Mouse (Mus musculus) midbrain, embryonic 14.5 days (tissue): Measurements from ENCODE around the gene Ccdc187. TPM values are rescaled to one million over a fixed set of nuclear protein-coding genes. Genes with fewer than 3 reads are reported as not detected.

Experiments used
- ATAC-seq: fragments of 200-750 bp; cut with Nextera tagmentation; 2 replicates; pipeline ENCODE4 v1.8.0; 2017; ENCODE audit warnings: moderate number of reproducible peaks, moderate library complexity; ENCODE audit not compliant: low FRiP score, low TSS enrichment
- DNase-seq: peaks from one replicate; pipeline ENCODE4 v3.0.0-alpha.2; 2015
- H3K27ac ChIP-seq: fragments of 300-500 bp; sonication (generic); replicated peaks from 2 replicates; pipeline ENCODE4 v1.5.1; 2014; ENCODE audit warnings: mild to moderate bottlenecking, low read depth, low read length, moderate library complexity
- H3K27me3 ChIP-seq: fragments of 300-500 bp; sonication (generic); 2 replicates; pipeline ENCODE4 v1.6.1; 2014; ENCODE audit warnings: low read length, control low read depth, mixed read lengths; ENCODE audit not compliant: control insufficient read depth, insufficient read depth
- H3K36me3 ChIP-seq: fragments of 300-500 bp; sonication (generic); 2 replicates; pipeline ENCODE4 v1.6.1; 2014; ENCODE audit warnings: low read length, control low read depth; ENCODE audit not compliant: control insufficient read depth, insufficient read depth
- H3K4me1 ChIP-seq: fragments of 300-500 bp; sonication (generic); 2 replicates; pipeline ENCODE4 v1.6.1; 2014; ENCODE audit warnings: mild to moderate bottlenecking, antibody characterized with exemption, low read length, control low read depth; ENCODE audit not compliant: control insufficient read depth, insufficient read depth
- H3K4me2 ChIP-seq: fragments of 300-500 bp; sonication (generic); 2 replicates; pipeline ENCODE4 v1.6.1; 2014; ENCODE audit warnings: mild to moderate bottlenecking, low read length, moderate library complexity
- H3K4me3 ChIP-seq: fragments of 300-500 bp; sonication (generic); replicated peaks from 2 replicates; pipeline ENCODE4 v1.5.1; 2014; ENCODE audit warnings: low read depth, low read length
- H3K9ac ChIP-seq: fragments of 300-500 bp; sonication (generic); replicated peaks from 2 replicates; pipeline ENCODE4 v1.6.1; 2014; ENCODE audit warnings: mild to moderate bottlenecking, low read length, moderate library complexity
- H3K9me3 ChIP-seq: fragments of 300-500 bp; sonication (generic); 2 replicates; pipeline ENCODE4 v1.6.1; 2016; ENCODE audit warnings: low read length, control low read depth, mixed read lengths; ENCODE audit not compliant: control insufficient read depth
- WGBS: fragments of 180-500 bp; shearing (Covaris S2); extraction: QIAGEN DNeasy Blood & Tissue Kit; methylation state at CpG from one replicate; pipeline ENCODE4 v1.1.7; 2014; 5-methylcytosine and 5-hydroxymethylcytosine counted together
- polyA plus RNA-seq: library from polyadenylated mRNA; unstranded; fragments of >200 nt; fragmentation: Nextera tagmentation; extraction: Ambion mirVana; gene quantifications from 2 replicates; pipeline ENCODE4 v1.2.1, GENCODE M21; 2014

Gene Ccdc187
- polyA plus RNA-seq, 1 experiment from 2014 or later: 0.20 TPM

DNA sequence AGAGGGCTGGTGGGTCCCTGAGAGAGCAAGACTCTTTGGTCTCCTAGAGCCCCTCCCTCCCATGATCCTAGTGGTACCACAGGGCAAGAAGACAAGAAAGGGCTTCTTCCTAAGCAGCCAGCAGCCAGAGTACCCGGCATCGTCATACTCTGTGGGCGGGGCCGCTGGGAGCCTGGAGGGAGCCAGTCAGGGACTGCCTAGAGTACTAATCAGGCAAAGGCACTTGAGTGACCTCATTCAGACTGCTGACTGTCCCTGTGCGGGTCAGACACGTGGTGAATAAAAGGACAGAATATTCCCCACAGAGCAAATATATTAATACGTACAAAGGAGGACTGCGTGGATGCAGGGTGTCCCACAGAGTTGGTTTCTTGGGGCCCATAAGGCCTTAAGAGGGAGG lies 35.0 kb upstream of the Ccdc187 start:
- no peak overlapping the region for H3K9ac ChIP-seq
- ATAC-seq: no peak
- no peaks in the 10 kb centered on the region for H3K9me3 ChIP-seq
- H3K27ac ChIP-seq: 0 out of 2 replicates have a peak overlapping the region, but pooled peaks have one; percentile 16
- no peaks in the 10 kb centered on the region for H3K27me3 ChIP-seq
- no peaks in the 10 kb centered on the region for H3K4me1 ChIP-seq
- no peak overlapping the region for H3K4me3 ChIP-seq
- 53% methylated on average over 8 of the region's 8 CpGs for WGBS
- no peak overlapping the region for H3K4me2 ChIP-seq
- DNase-seq: peak; percentile 25
- peaks cover 82% of the 10 kb centered on the region for H3K36me3 ChIP-seq

DNA sequence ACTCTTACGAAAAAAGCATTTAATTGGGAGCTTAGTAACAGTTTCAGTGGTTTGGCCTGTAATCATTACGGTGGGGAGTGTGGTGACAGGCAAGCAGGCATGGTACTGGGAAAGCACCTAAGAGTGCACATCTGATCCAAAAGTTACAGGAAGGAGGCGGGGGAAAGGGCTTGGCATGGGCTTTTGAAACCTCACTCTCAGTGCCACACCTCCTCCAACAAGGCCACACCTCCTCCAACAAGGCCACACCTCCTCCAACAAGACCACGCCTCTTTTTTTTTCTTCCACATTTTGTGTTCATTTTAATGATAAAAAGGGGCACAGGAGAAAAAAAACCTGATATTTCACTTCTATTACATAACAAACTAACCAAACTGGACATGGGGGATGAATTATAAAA lies 33.5 kb upstream of the Ccdc187 start:
- DNase-seq: no peak
- H3K4me3 ChIP-seq: no peak overlapping the region
- no peaks in the 10 kb centered on the region for H3K4me1 ChIP-seq
- H3K9ac ChIP-seq: no peak overlapping the region
- H3K27me3 ChIP-seq: no peaks in the 10 kb centered on the region
- WGBS: 90% methylated on average over 4 of the region's 4 CpGs
- no peak overlapping the region for H3K27ac ChIP-seq
- ATAC-seq: no peak
- H3K36me3 ChIP-seq: peaks cover 95% of the 10 kb centered on the region
- H3K4me2 ChIP-seq: no peak overlapping the region
- H3K9me3 ChIP-seq: no peaks in the 10 kb centered on the region

DNA sequence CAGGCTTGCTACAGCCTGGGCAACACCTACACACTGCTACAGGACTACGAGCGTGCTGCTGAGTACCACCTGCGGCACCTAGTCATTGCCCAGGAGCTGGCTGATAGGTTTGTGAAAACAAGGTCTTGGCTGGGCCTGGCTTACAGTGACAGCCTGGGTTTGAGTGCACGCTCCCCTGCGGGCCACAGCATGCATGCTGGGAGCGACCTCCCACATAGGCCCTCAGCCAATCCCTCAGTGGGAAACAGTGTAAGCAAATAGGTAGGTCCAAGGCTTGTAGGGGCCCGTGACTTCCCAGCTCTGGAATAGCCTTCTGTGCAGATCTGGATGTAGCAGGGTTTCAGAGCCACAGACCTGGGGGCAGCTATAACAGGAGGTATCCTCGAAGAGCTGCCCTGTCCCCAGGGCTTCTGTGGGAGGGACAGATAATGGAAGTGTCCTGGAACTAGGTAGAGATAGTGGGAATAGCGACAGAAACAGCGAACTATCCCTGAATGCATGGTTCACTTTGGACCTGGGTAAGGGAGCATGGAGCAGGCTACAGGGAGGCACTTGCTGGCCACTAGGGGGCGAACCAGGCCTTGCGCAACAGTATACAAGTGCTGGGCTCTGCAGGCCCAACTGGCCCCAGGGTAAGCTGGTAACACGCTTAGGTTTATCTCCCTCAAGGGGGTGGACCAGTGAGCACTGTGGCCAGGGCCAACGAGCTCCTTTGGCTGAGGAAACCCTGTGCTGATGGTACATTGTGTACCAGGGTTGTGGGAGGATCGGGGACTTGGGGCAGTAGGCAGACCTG lies 31.2 kb upstream of the Ccdc187 start:
- Histone ChIP-seq H3K9ac (no peak overlapping the region), H3K4me3 (no peak overlapping the region), H3K36me3 (peaks cover 82% of the 10 kb centered on the region), H3K9me3 (no peaks in the 10 kb centered on the region), H3K4me1 (no peaks in the 10 kb centered on the region), H3K4me2 (no peak overlapping the region), H3K27me3 (no peaks in the 10 kb centered on the region), H3K27ac (no peak overlapping the region)
- peak; percentile 79 for DNase-seq
- 65% methylated on average over 15 of the region's 15 CpGs for WGBS
- ATAC-seq: 0 out of 2 replicates have a peak, but pooled peaks have one; percentile 49

DNA sequence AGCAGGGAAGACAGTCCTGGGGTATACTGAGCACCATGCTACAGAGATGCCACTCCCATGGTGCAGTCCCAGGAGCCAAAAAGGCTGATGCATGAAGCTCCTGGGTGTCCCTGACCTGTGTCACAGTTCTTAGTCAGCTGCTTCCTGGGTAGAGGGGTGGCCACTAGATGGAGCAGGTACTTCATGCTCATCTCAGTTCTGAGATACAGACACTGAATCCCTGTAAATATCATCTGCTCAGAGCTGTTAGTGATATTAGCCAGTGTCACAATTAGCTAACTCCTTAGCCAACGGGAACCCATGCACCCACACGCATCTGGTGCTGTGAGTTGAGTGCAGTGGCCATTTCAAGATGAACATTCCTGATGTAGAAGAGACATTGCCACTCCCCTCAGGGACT lies 30.6 kb upstream of the Ccdc187 start:
- no peak overlapping the region for H3K27ac ChIP-seq
- H3K4me2 ChIP-seq: no peak overlapping the region
- 0 out of 2 replicates have a peak, but pooled peaks cover 6% of the 10 kb centered on the region for H3K4me1 ChIP-seq
- 87% methylated on average over 2 of the region's 2 CpGs for WGBS
- no peaks in the 10 kb centered on the region for H3K9me3 ChIP-seq
- DNase-seq (peak; percentile 27), ATAC-seq (no peak)
- peaks cover 76% of the 10 kb centered on the region for H3K36me3 ChIP-seq
- H3K9ac ChIP-seq: no peak overlapping the region
- H3K4me3 ChIP-seq: no peak overlapping the region
- no peaks in the 10 kb centered on the region for H3K27me3 ChIP-seq

DNA sequence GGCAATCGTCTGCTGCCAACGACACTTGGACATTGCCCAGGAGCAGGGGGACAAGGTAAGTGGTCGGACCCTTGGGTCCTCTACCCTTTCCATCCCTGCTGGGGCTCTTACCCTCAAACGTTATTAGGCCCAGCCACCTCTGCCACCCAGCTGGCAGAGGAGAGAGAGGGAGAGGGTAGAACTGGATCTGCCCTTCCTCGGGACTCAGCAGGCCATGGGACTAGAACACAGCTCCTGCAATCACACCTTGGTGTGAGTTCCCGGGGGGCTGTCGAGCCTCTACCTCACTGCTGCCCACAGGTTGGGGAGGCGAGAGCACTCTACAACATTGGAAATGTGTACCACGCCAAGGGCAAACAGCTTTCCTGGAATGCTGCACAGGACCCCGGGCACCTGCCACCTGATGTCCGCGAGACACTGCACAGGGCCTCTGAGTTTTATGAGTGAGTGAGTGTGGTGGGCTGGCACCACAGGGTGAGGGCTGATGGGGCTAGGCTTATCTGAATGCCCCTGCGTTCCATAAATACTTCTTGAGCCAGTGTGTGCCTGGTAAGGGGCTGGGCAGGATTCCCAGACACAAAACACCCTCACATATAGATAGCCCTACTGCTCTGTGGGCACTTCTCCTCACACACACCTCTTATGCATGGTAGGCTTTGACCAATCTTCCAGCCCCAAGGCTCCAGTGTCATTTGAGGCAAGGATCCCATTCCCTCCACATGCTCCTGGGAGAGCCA lies 29.4 kb upstream of the Ccdc187 start:
- ATAC-seq: no peak
- H3K36me3 ChIP-seq: peaks cover 66% of the 10 kb centered on the region
- H3K9ac ChIP-seq: no peak overlapping the region
- H3K4me3 ChIP-seq: no peak overlapping the region
- H3K4me2 ChIP-seq: no peak overlapping the region
- WGBS: 93% methylated on average over 13 of the region's 13 CpGs
- H3K27ac ChIP-seq: no peak overlapping the region
- no peak for DNase-seq
- no peaks in the 10 kb centered on the region for H3K9me3 ChIP-seq
- H3K27me3 ChIP-seq: no peaks in the 10 kb centered on the region
- peaks cover 17% of the 10 kb centered on the region for H3K4me1 ChIP-seq

DNA sequence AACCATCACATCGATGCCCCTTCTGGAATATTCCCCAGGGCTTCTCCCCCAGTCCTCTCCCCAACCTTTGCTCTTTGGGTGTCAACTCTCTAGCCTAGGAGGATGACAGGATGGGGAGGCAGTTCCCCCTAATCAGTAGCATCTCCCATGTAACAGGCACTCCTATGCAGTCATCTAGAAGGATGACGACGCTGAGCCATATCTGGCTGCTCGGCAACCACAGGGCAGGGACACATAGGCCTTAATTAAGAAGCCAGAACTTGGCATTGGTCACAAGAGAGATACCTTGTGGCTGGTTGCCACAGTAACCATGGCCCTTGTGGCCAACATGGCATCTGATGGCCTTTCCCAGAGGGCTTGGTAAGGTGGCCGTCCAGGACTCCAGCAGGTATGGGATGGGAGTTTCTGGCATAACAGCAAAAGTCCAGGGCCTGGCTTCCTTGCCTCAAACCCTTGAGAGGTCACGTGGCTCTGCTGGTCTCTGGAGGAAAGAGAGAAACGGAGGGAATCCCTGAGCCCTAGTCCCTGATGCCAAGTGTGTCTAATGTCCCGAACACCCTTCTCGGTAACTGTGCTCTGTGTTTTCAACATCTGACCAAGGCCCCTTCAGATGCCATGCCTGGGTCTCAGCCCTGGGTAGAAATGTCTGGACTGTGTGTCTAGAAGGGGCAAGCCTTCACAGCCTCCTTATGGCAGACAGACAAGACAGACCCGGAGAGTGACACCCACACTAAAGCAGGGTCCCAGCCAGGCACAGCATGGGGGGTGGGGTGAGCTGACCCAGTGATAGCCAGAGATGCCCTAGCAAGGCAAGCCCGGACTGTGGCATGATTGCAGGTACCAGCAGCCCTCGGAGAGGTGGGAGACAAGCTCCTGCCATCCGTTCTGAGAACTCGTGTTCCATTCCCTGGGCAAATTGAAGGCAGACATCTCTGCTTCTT lies 26.2 kb upstream of the Ccdc187 start:
- ATAC-seq (no peak), DNase-seq (no peak)
- H3K4me2 ChIP-seq: no peak overlapping the region
- H3K9ac ChIP-seq: 0 out of 2 replicates have a peak overlapping the region, but pooled peaks have one; percentile 16
- H3K4me1 ChIP-seq: peaks cover 42% of the 10 kb centered on the region
- H3K27ac ChIP-seq: no peak overlapping the region
- WGBS: 88% methylated on average over 14 of the region's 14 CpGs
- no peaks in the 10 kb centered on the region for H3K9me3 ChIP-seq
- no peak overlapping the region for H3K4me3 ChIP-seq
- peaks cover 48% of the 10 kb centered on the region for H3K36me3 ChIP-seq
- H3K27me3 ChIP-seq: no peaks in the 10 kb centered on the region

DNA sequence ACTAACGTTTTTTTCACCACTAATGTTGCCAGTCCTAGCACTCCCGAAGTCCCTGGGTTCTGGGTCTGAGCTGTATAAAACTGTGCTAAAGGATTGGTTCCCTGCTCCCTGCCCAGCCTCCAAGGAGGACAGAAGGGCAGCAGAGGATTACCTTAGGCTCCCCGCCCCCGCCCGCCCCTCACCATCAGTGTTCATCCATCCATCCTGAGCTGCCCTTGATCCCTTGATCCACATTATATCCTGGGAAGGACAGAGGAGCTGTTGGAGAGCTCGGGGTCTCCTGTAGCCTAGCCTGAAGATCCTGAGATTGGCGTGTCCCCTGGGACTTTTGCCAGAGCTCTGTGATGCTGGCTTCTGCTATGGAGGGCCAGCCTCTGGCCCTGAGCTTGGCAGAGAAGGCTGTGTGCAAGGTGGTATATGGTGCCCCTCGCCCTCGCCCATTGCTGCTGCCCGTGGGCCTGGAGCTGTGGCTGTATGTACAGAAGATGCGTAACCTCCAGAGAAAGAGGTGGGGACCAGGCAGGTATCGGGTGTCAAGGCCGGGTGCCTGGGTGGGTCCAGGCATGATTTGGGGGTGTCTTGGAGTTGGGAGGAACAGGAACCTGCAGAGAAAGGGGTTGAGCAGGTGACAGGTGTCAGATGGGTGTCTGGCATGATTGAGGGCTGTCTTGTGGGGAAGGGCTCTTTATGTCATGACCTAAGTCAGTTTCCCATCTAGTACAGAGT lies 25.3 kb upstream of the Ccdc187 start:
- Histone ChIP-seq H3K4me2 (no peak overlapping the region), H3K9me3 (no peaks in the 10 kb centered on the region), H3K36me3 (peaks cover 40% of the 10 kb centered on the region), H3K27me3 (no peaks in the 10 kb centered on the region), H3K9ac (0 out of 2 replicates have a peak overlapping the region, but pooled peaks have one; percentile 34), H3K4me3 (no peak overlapping the region), H3K27ac (no peak overlapping the region), H3K4me1 (peaks cover 46% of the 10 kb centered on the region)
- ATAC-seq (no peak), DNase-seq (no peak)
- 84% methylated on average over 13 of the region's 13 CpGs for WGBS

DNA sequence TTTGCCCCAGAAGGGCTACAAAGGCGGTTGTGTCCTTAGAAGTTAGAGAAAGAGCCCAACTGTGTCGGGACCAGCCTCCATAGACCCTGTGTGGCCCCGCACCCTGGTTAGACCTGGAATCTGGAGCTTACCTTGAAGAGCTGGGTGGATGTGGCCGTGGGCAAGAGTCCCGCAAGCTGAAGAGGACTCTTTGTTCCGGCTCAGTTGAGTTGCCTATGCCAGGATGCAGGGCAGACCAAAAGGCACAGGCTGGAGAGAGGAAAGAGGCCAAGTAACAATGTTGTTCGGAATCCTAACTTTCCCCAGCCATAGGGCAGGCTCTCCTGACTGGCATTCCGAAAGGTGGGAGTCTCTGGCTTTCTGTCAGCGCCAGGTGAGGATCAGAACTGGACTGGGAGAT lies 24.8 kb upstream of the Ccdc187 start:
- Histone ChIP-seq H3K9me3 (no peaks in the 10 kb centered on the region), H3K36me3 (peaks cover 34% of the 10 kb centered on the region), H3K4me1 (peaks cover 51% of the 10 kb centered on the region), H3K4me2 (peak overlapping the region; percentile 15), H3K4me3 (no peak overlapping the region), H3K27me3 (no peaks in the 10 kb centered on the region), H3K9ac (no peak overlapping the region), H3K27ac (no peak overlapping the region)
- ATAC-seq: no peak
- DNase-seq: no peak
- WGBS: 82% methylated on average over 9 of the region's 9 CpGs
